14 mouse cellular contexts compared by ENCODE assay signal in the genomic region with DNA sequence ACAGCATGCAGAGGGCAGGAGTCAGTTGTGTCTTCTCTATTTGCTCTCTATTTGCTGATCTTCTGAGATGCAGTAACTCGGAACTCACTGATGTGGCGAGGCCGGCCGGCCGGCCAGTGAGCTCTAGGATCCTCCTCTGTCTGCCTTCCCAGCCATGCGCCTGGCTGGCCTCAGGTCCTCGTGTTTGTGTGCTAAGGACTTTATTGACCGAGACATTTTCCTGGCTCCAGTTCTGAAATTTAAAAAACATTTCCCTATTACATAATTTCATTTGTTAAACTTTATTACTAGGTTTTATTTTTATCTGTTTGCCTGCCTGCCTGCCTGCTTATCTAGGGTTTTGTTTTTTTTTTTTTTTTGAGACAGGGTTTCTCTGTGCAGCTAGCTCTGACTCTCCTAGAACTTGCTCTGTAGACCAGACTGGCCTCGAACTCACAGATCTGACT. TPM values are rescaled to one million over a fixed set of nuclear protein-coding genes. Genes with fewer than 3 reads are reported as not detected.
A peak's percentile ranks its signal among the peaks of the same experiment; 100 is the strongest.
DNase-seq lines count a peak whose midpoint lies in the region; ATAC-seq lines count a peak whose summit lies in the region.
"Had no signal": no experiment of that assay in that cellular context is flagged by ENCODE, and none has a peak within 500 bp of the region (broad histone marks: within the 10 kb centered on the region; RNA-seq: fewer than 3 reads in every experiment).

No protein-coding gene starts in this region.

- no peaks in the 10 kb centered on the region for H3K9me3 ChIP-seq in hindbrain, embryonic 11.5 days (ENCODE audit: control insufficient read depth, low read length)
- H3K9me3 ChIP-seq: hindbrain, embryonic 13.5 days had no signal

- DNase-seq in adrenal gland, postnatal 36 days = peak; percentile 18 to 20
- no peak for DNase-seq in adrenal gland, adult 2 months
- DNase-seq in kidney, postnatal 14 days = peak; percentile 36
- no peak for DNase-seq in kidney, adult 8-10 months
- peak; percentile 25 to 40 for DNase-seq in kidney, postnatal 4 days
- no peak for DNase-seq in spleen, adult 12 weeks (ENCODE audit: low spot score)
- no peak for DNase-seq in hindbrain, embryonic 11.5 days (ENCODE audit: low spot score)
- DNase-seq: forebrain, postnatal 0 days had no signal

- 78% methylated on average over 9 of the region's 9 CpGs for WGBS in hindbrain, embryonic 11.5 days

- no peak overlapping the region for H3K9ac ChIP-seq in hindbrain, embryonic 11.5 days (ENCODE audit: low read depth, low read length)
- H3K9ac ChIP-seq: forebrain, postnatal 0 days; hindbrain, embryonic 13.5 days had no signal

- no peaks in the 10 kb centered on the region for H3K4me1 ChIP-seq in hindbrain, embryonic 11.5 days (replicated peaks; ENCODE audit: control insufficient read depth, insufficient read depth, low read length)
- H3K4me1 ChIP-seq: hindbrain, embryonic 13.5 days had no signal

- ATAC-seq in megakaryocyte progenitor cell, adult 5-6 weeks (replicated peaks; ENCODE audit: poor library complexity) = peak; percentile 58
- ATAC-seq in hindbrain, embryonic 11.5 days (ENCODE audit: low FRiP score) = no peak
- ATAC-seq: activated CD4-positive, CD25-positive, alpha-beta regulatory T cell, adult 4 months; forebrain, postnatal 0 days had no signal

- H3K36me3 ChIP-seq in hindbrain, embryonic 11.5 days (ENCODE audit: control insufficient read depth, insufficient read depth, low read length) = no peaks in the 10 kb centered on the region
- H3K36me3 ChIP-seq: hindbrain, embryonic 13.5 days had no signal

- H3K27ac ChIP-seq in hindbrain, embryonic 11.5 days (ENCODE audit: low read depth, low read length) = no peak overlapping the region
- H3K27ac ChIP-seq: hindbrain, embryonic 13.5 days; layer of hippocampus, adult 2 months; macrophage had no signal

- no peak overlapping the region for H3K4me3 ChIP-seq in hindbrain, embryonic 11.5 days (ENCODE audit: low read depth, low read length)
- H3K4me3 ChIP-seq: hindbrain, embryonic 13.5 days; layer of hippocampus, adult 2 months had no signal

- no peak overlapping the region for H3K4me2 ChIP-seq in hindbrain, embryonic 11.5 days (replicated peaks; ENCODE audit: low read depth, low read length)
- H3K4me2 ChIP-seq: heart, embryonic 11.5 days; hindbrain, embryonic 13.5 days had no signal

- H3K27me3 ChIP-seq in hindbrain, embryonic 11.5 days (ENCODE audit: control insufficient read depth, insufficient read depth, low read length) = no peaks in the 10 kb centered on the region
- H3K27me3 ChIP-seq: hindbrain, embryonic 13.5 days had no signal

RNA-seq across cellular contexts. Expression of gene R3hcc1l, which starts 11.5 kb away (rescaled TPM):
- total RNA-seq in adrenal gland, postnatal 36 days (2021) = 10 to 100 TPM; 25.8 to 32.0 TPM
- 10 to 100 TPM; 22.9 to 29.2 TPM for total RNA-seq in adrenal gland, adult 2 months (2021)
- 1.7 and 2.0 TPM in 2 replicates for polyA plus RNA-seq in adrenal gland, adult 2 months (2012; rRNA removed)
- 24.0 and 28.6 TPM in 2 replicates for total RNA-seq in megakaryocyte progenitor cell, adult 5-6 weeks (2015)
- 24.6 and 36.6 TPM in 2 replicates for total RNA-seq in megakaryocyte progenitor cell, adult 5-6 weeks (2017)
- polyA plus RNA-seq in hindbrain, embryonic 11.5 days (2014; fragmentation: Nextera tagmentation; extraction: Ambion mirVana) = 23.4 and 24.7 TPM in 2 replicates

Comparison
In these comparisons a context has a peak if more than half of its experiments do, and no peak if none do; other contexts are left out.
1. DNase-seq: peak in adrenal gland, postnatal 36 days (2 of 2), kidney, postnatal 14 days (single experiment) and kidney, postnatal 4 days (2 of 2); none in adrenal gland, adult 2 months (single experiment), kidney, adult 8-10 months (0 of 2), spleen, adult 12 weeks (single experiment) and hindbrain, embryonic 11.5 days (single experiment).